Mouse (Mus musculus) liver, postnatal 0 days (tissue): ENCODE results near the gene Dpyd. TPM values are rescaled to one million over a fixed set of nuclear protein-coding genes. Genes with fewer than 3 reads are reported as not detected.

ENCODE experiments used
- ATAC-seq: fragments of 200-750 bp; cut with Nextera tagmentation; 2 replicates; pipeline ENCODE4 v1.8.0; 2017; ENCODE audit warnings: mild to moderate bottlenecking, moderate library complexity
- DNase-seq: peaks from one replicate; pipeline ENCODE4 v3.0.0-alpha.2; 2016
- H3K27ac ChIP-seq: fragments of 300-500 bp; sonication (generic); 2 replicates; pipeline ENCODE4 v1.5.1; 2014; ENCODE audit warnings: antibody characterized with exemption, moderate library complexity, mild to moderate bottlenecking, low read depth
- H3K27me3 ChIP-seq: fragments of 300-500 bp; sonication (generic); 2 replicates; pipeline ENCODE4 v1.6.1; 2014; ENCODE audit warnings: low read length, control low read depth, mixed read lengths; ENCODE audit not compliant: insufficient read depth
- H3K36me3 ChIP-seq: fragments of 300-500 bp; sonication (generic); replicated peaks from 2 replicates; pipeline ENCODE4 v1.6.1; 2014; ENCODE audit warnings: mild to moderate bottlenecking, control low read depth, low read length, moderate library complexity, mixed read lengths; ENCODE audit not compliant: insufficient read depth
- H3K4me1 ChIP-seq: fragments of 300-500 bp; sonication (generic); 2 replicates; pipeline ENCODE4 v1.6.1; 2014; ENCODE audit warnings: antibody characterized with exemption, mild to moderate bottlenecking, control low read depth; ENCODE audit not compliant: insufficient read depth
- H3K4me2 ChIP-seq: fragments of 300-500 bp; sonication (generic); 2 replicates; pipeline ENCODE4 v1.6.1; 2014; ENCODE audit warnings: low read depth, mild to moderate bottlenecking, low read length, moderate library complexity, mixed read lengths
- H3K4me3 ChIP-seq: fragments of 300-500 bp; sonication (generic); 2 replicates; pipeline ENCODE4 v1.5.1; 2014; ENCODE audit warnings: low read depth, low read length
- H3K9ac ChIP-seq: fragments of 300-500 bp; sonication (generic); replicated peaks from 2 replicates; pipeline ENCODE4 v1.6.1; 2014; ENCODE audit warnings: mild to moderate bottlenecking, moderate library complexity
- H3K9me3 ChIP-seq: fragments of 300-500 bp; sonication (generic); 2 replicates; pipeline ENCODE4 v1.6.1; 2016; ENCODE audit warnings: mild to moderate bottlenecking, control low read depth, low read length, mixed read lengths
- CTCF ChIP-seq: sonication (generic); IDR thresholded peaks from 2 replicates; pipeline ENCODE4 v1.5.1; 2016; ENCODE audit warnings: antibody characterized with exemption, low read depth
- EP300 ChIP-seq: IDR thresholded peaks from 2 replicates; pipeline ENCODE4 v1.6.1; 2016; ENCODE audit warnings: antibody characterized with exemption, low read depth, mild to moderate bottlenecking
- WGBS: fragments of 180-500 bp; shearing (Covaris S2); extraction: QIAGEN DNeasy Blood & Tissue Kit; methylation state at CpG from one replicate; pipeline ENCODE4 v1.1.7; 2014; ENCODE audit not compliant: insufficient replicate concordance; 5-methylcytosine and 5-hydroxymethylcytosine counted together
- polyA plus RNA-seq: library from polyadenylated mRNA; unstranded; fragments of >200 nt; fragmentation: Nextera tagmentation; extraction: Ambion mirVana; gene quantifications from 2 replicates; pipeline ENCODE4 v1.2.1, GENCODE M21; 2015

The Dpyd gene
- polyA plus RNA-seq, 1 experiment from 2014 or later = 38.5 TPM

DNA sequence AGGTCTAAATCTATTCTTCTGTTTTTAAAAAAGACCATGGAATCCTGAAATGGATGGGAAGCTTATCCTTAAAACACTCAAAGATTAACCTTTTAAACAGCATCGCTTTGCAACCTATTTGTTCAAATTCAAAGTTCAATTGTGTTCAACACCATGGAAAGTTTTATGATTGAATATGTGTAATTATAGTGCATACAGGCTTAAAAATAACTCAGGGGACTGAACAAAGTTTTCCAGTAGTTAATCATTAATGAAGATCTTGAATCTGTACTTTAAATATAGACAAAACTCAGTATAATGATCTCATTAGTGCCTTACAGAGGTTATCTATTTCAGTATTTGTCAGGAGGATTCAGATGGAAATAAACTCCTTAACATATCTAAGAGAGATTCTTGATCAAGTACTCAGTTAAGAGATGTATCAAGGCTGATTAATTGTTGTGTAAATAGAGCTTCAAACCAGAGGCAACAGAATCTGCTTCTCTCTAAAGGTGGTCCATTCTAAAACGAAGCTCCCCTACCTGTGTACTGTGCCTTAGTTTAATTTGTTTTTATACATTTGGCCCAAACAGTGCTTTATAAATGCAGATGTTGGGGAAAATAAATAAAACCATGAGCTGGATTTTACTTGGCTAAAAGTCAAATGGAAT, 659.0 kb downstream of the Dpyd start:
- no peaks in the 10 kb centered on the region for H3K27me3 ChIP-seq
- ATAC-seq (no peak), DNase-seq (no peak)
- no peak overlapping the region for H3K4me3 ChIP-seq
- H3K9me3 ChIP-seq = no peaks in the 10 kb centered on the region
- H3K4me2 ChIP-seq = no peak overlapping the region
- no peak overlapping the region for H3K9ac ChIP-seq
- TF ChIP-seq CTCF (no peak), EP300 (no peak)
- H3K4me1 ChIP-seq = no peaks in the 10 kb centered on the region
- WGBS = 61% methylated on average over 2 of the region's 2 CpGs
- H3K36me3 ChIP-seq = no peaks in the 10 kb centered on the region
- no peak overlapping the region for H3K27ac ChIP-seq

DNA sequence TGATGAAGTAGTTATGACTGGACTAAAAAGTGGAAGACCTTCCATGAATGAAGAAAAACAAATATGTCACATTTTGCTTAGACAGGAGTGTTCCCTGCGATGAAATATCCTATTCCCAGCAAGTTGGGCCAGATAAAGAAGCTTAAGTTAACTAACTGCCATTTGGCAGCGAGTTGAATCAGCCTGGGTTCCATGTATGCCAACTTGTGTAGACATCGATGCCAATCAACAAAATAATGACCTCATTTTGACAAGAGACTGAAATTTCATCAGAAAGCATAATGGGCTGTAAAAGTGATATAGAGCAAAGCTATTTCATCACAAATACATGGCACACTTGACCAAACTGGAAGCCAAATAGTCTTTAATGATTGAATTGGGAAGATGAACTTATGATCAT, 681.3 kb downstream of the Dpyd start:
- no peak for ATAC-seq
- TF ChIP-seq EP300 (no peak), CTCF (no peak)
- H3K27ac ChIP-seq = no peak overlapping the region
- no peak overlapping the region for H3K9ac ChIP-seq
- no peaks in the 10 kb centered on the region for H3K36me3 ChIP-seq
- no peak overlapping the region for H3K4me3 ChIP-seq
- no peak overlapping the region for H3K4me2 ChIP-seq
- 81% methylated on average over 3 of the region's 3 CpGs for WGBS
- no peaks in the 10 kb centered on the region for H3K9me3 ChIP-seq
- H3K27me3 ChIP-seq = no peaks in the 10 kb centered on the region
- no peak for DNase-seq
- H3K4me1 ChIP-seq = no peaks in the 10 kb centered on the region

- no peak for DNase-seq
- no peak for ATAC-seq
- no peaks in the 10 kb centered on the region for H3K9me3 ChIP-seq
- 50% methylated on average over 5 of the region's 5 CpGs for WGBS
- H3K4me1 ChIP-seq = no peaks in the 10 kb centered on the region
- no peak overlapping the region for H3K9ac ChIP-seq
- H3K4me2 ChIP-seq = no peak overlapping the region
- no peak for TF ChIP-seq EP300
- TF ChIP-seq CTCF = no peak
- H3K27me3 ChIP-seq = no peaks in the 10 kb centered on the region
- H3K27ac ChIP-seq = no peak overlapping the region
- H3K36me3 ChIP-seq = no peaks in the 10 kb centered on the region
- H3K4me3 ChIP-seq = no peak overlapping the region
Observed at GRCm38 (mm10) chr3:119256516-119256915, 694.6 kb downstream of the Dpyd start.

- Histone ChIP-seq H3K4me3 (no peak overlapping the region), H3K9ac (no peak overlapping the region), H3K9me3 (no peaks in the 10 kb centered on the region), H3K4me1 (no peaks in the 10 kb centered on the region), H3K4me2 (no peak overlapping the region), H3K36me3 (no peaks in the 10 kb centered on the region), H3K27ac (no peak overlapping the region), H3K27me3 (no peaks in the 10 kb centered on the region)
- ATAC-seq (no peak), DNase-seq (no peak)
- no peak for TF ChIP-seq EP300
- 56% methylated on average over 2 of the region's 2 CpGs for WGBS
Observed at GRCm38 (mm10) chr3:119275241-119275640, 713.3 kb downstream of the Dpyd start.

- H3K36me3 ChIP-seq = no peaks in the 10 kb centered on the region
- H3K9ac ChIP-seq = no peak overlapping the region
- no peaks in the 10 kb centered on the region for H3K9me3 ChIP-seq
- H3K27me3 ChIP-seq = no peaks in the 10 kb centered on the region
- no peak overlapping the region for H3K4me3 ChIP-seq
- ATAC-seq = no peak
- DNase-seq = no peak
- H3K27ac ChIP-seq = no peak overlapping the region
- no peaks in the 10 kb centered on the region for H3K4me1 ChIP-seq
- TF ChIP-seq CTCF (no peak), EP300 (no peak)
- WGBS = 76% methylated on average over 2 of the region's 2 CpGs
- H3K4me2 ChIP-seq = no peak overlapping the region
Observed at GRCm38 (mm10) chr3:119280671-119281070, 718.7 kb downstream of the Dpyd start.

- Histone ChIP-seq H3K9ac (no peak overlapping the region), H3K36me3 (no peaks in the 10 kb centered on the region), H3K27me3 (no peaks in the 10 kb centered on the region), H3K4me3 (no peak overlapping the region), H3K9me3 (no peaks in the 10 kb centered on the region), H3K4me2 (no peak overlapping the region), H3K27ac (no peak overlapping the region), H3K4me1 (no peaks in the 10 kb centered on the region)
- DNase-seq (no peak), ATAC-seq (no peak)
- TF ChIP-seq EP300 (no peak), CTCF (no peak)
- WGBS = 76% methylated on average over 3 of the region's 3 CpGs
Observed at GRCm38 (mm10) chr3:119314693-119315092, 752.8 kb downstream of the Dpyd start.

DNA sequence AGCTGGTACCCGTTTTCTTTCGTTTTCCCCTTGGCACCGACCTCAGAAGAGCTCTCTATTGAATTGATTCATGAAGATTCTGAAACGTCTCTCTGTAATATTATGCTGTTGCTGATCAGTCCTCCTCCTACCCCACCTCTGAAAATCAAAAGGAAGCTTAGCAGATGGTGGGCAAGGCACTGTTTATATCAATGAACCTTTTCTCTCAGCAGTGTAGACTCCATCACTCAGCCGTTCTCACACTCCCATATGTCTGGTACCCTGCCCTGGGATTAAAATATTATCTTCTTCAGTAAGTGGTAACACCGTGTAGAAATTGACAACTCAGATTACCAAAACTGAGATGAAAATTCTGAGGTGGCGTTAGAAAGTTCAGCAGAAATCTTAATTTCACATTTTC, 767.1 kb downstream of the Dpyd start:
- Histone ChIP-seq H3K9ac (no peak overlapping the region), H3K27ac (no peak overlapping the region), H3K36me3 (no peaks in the 10 kb centered on the region), H3K4me2 (no peak overlapping the region), H3K4me1 (no peaks in the 10 kb centered on the region), H3K27me3 (no peaks in the 10 kb centered on the region), H3K9me3 (no peaks in the 10 kb centered on the region), H3K4me3 (no peak overlapping the region)
- no peak for DNase-seq
- TF ChIP-seq EP300 = no peak
- TF ChIP-seq CTCF = no peak
- no peak for ATAC-seq
- WGBS = 66% methylated on average over 7 of the region's 7 CpGs
